Mouse (Mus musculus): ENCODE results near the gene Alkbh1. TPM values are rescaled to one million over a fixed set of nuclear protein-coding genes. Genes with fewer than 3 reads are reported as not detected.
A peak's percentile ranks its signal among the peaks of the same experiment; 100 is the strongest.

Alkbh1 gene
- polyA plus RNA-seq, 1 experiment from 2014 or later, result 64.3 TPM

DNA sequence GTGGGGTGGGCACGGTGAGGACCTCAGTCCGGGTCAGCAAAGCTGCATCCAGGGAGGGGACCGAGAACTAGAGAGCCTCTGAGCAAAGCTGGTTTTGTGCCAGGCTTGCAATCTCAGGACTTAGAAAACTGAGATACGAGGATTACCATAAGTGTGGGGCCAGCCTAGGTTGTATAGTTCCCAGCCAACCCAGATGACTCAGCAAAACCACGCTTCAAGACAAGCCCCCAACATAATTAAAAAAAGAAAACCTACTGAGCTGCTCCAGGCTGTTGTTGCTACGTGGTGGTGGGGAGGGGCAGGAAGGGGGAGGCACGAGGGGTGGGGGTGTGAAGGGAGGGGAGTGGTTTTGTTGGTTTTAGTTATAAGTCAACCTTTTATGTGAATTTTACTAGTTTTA is 32.8 kb downstream of the Alkbh1 start:
- Histone ChIP-seq H3K4me3 (ENCODE audit: low read depth, low read length) (no peak overlapping the region), H3K9ac (ENCODE audit: low read length) (no peak overlapping the region), H3K27me3 (ENCODE audit: control insufficient read depth, insufficient read depth, low read length) (no peaks in the 10 kb centered on the region), H3K9me3 (ENCODE audit: control insufficient read depth, low read length) (no peaks in the 10 kb centered on the region), H3K4me2 (ENCODE audit: low read depth, severe bottlenecking) (no peak overlapping the region), H3K27ac (replicated peaks; ENCODE audit: low read depth, low read length) (no peak overlapping the region), H3K36me3 (ENCODE audit: control insufficient read depth, insufficient read depth, low read length) (no peaks in the 10 kb centered on the region), H3K4me1 (ENCODE audit: control insufficient read depth, insufficient read depth, low read length) (no peaks in the 10 kb centered on the region)
- no peak for DNase-seq (ENCODE audit: low spot score)
- WGBS, result 53% methylated on average over 7 of the region's 7 CpGs
- ATAC-seq (ENCODE audit: insufficient number of reproducible peaks, low FRiP score, low TSS enrichment, low read depth), result no peak

- Histone ChIP-seq H3K9me3 (ENCODE audit: control insufficient read depth, low read length) (no peaks in the 10 kb centered on the region), H3K4me3 (ENCODE audit: low read depth, low read length) (no peak overlapping the region), H3K27ac (replicated peaks; ENCODE audit: low read depth, low read length) (no peak overlapping the region), H3K27me3 (ENCODE audit: control insufficient read depth, insufficient read depth, low read length) (no peaks in the 10 kb centered on the region), H3K36me3 (ENCODE audit: control insufficient read depth, insufficient read depth, low read length) (no peaks in the 10 kb centered on the region), H3K4me1 (ENCODE audit: control insufficient read depth, insufficient read depth, low read length) (no peaks in the 10 kb centered on the region), H3K9ac (ENCODE audit: low read length) (no peak overlapping the region), H3K4me2 (ENCODE audit: low read depth, severe bottlenecking) (no peak overlapping the region)
- ATAC-seq (ENCODE audit: insufficient number of reproducible peaks, low FRiP score, low TSS enrichment, low read depth), result no peak
- 82% methylated on average over 4 of the region's 4 CpGs for WGBS
- DNase-seq (ENCODE audit: low spot score), result no peak
These were observed 34.7 kb downstream of the Alkbh1 start for GRCm38 (mm10) chr12:87409123-87409522.

- H3K27me3 ChIP-seq (ENCODE audit: control insufficient read depth, insufficient read depth, low read length), result no peaks in the 10 kb centered on the region
- 0 out of 2 replicates have a peak overlapping the region, but pooled peaks have one; percentile 14 for H3K27ac ChIP-seq (replicated peaks; ENCODE audit: low read depth, low read length)
- no peak for ATAC-seq (ENCODE audit: insufficient number of reproducible peaks, low FRiP score, low TSS enrichment, low read depth)
- no peak overlapping the region for H3K9ac ChIP-seq (ENCODE audit: low read length)
- no peaks in the 10 kb centered on the region for H3K4me1 ChIP-seq (ENCODE audit: control insufficient read depth, insufficient read depth, low read length)
- DNase-seq (ENCODE audit: low spot score), result peak; percentile 26
- H3K9me3 ChIP-seq (ENCODE audit: control insufficient read depth, low read length), result no peaks in the 10 kb centered on the region
- WGBS, result 50% methylated on average over 21 of the region's 21 CpGs
- H3K4me2 ChIP-seq (ENCODE audit: low read depth, severe bottlenecking), result no peak overlapping the region
- H3K36me3 ChIP-seq (ENCODE audit: control insufficient read depth, insufficient read depth, low read length), result no peaks in the 10 kb centered on the region
- no peak overlapping the region for H3K4me3 ChIP-seq (ENCODE audit: low read depth, low read length)
These were observed 35.8 kb downstream of the Alkbh1 start for GRCm38 (mm10) chr12:87407869-87408605.

DNA sequence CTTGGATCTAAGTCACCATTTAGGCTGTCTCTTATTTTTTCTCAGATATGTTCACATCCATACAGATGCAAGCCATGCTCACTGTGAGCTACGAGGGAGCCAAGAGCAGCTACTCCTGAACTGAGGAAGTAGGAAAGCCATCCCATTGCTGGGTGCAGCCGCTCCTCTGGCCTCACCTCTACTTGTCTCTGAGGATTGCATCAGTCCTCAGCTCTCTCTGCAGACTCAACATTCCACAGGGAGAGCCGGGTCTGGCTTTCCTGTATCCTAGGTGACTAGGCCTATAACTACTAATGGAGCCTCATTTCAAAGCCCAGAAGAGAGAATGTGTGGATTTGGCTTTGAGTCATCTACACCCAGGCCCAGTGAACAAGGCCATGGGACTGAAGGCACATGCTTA is 38.1 kb downstream of the Alkbh1 start:
- ATAC-seq (ENCODE audit: insufficient number of reproducible peaks, low FRiP score, low TSS enrichment, low read depth), result no peak
- no peak overlapping the region for H3K4me3 ChIP-seq (ENCODE audit: low read depth, low read length)
- H3K27ac ChIP-seq (replicated peaks; ENCODE audit: low read depth, low read length), result no peak overlapping the region
- H3K36me3 ChIP-seq (ENCODE audit: control insufficient read depth, insufficient read depth, low read length), result no peaks in the 10 kb centered on the region
- H3K9me3 ChIP-seq (ENCODE audit: control insufficient read depth, low read length), result no peaks in the 10 kb centered on the region
- no peak overlapping the region for H3K4me2 ChIP-seq (ENCODE audit: low read depth, severe bottlenecking)
- WGBS, result 65% methylated on average over 3 of the region's 3 CpGs
- no peak overlapping the region for H3K9ac ChIP-seq (ENCODE audit: low read length)
- no peak for DNase-seq (ENCODE audit: low spot score)
- no peaks in the 10 kb centered on the region for H3K27me3 ChIP-seq (ENCODE audit: control insufficient read depth, insufficient read depth, low read length)
- no peaks in the 10 kb centered on the region for H3K4me1 ChIP-seq (ENCODE audit: control insufficient read depth, insufficient read depth, low read length)

DNA sequence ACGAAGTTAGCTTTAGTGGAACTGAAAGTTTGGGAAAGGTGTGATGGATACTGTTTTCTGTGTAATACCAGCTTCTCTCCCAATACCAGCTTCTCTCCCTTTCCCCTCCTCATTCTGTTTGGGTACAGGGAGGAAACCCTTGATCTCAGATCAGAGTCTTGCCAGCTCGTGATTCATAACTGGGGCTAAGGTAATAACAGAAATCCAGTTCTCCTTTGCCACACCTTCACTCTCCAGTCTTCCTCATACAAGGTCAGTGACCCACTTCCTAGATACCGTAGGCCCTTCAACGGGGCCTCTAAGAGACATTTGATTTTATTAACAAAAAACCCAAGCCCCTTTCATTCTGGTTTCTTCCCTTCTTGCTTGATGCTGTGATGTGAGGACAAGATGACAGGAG is 38.7 kb downstream of the Alkbh1 start:
- no peaks in the 10 kb centered on the region for H3K9me3 ChIP-seq (ENCODE audit: control insufficient read depth, low read length)
- no peak overlapping the region for H3K9ac ChIP-seq (ENCODE audit: low read length)
- H3K4me1 ChIP-seq (ENCODE audit: control insufficient read depth, insufficient read depth, low read length), result no peaks in the 10 kb centered on the region
- no peak overlapping the region for H3K27ac ChIP-seq (replicated peaks; ENCODE audit: low read depth, low read length)
- WGBS, result 86% methylated on average over 4 of the region's 4 CpGs
- H3K4me2 ChIP-seq (ENCODE audit: low read depth, severe bottlenecking), result no peak overlapping the region
- no peaks in the 10 kb centered on the region for H3K36me3 ChIP-seq (ENCODE audit: control insufficient read depth, insufficient read depth, low read length)
- H3K27me3 ChIP-seq (ENCODE audit: control insufficient read depth, insufficient read depth, low read length), result no peaks in the 10 kb centered on the region
- ATAC-seq (ENCODE audit: insufficient number of reproducible peaks, low FRiP score, low TSS enrichment, low read depth), result no peak
- H3K4me3 ChIP-seq (ENCODE audit: low read depth, low read length), result no peak overlapping the region
- no peak for DNase-seq (ENCODE audit: low spot score)

GRCm38 (mm10) chr12:87401883-87402282 is 41.9 kb downstream of the Alkbh1 start:
- Histone ChIP-seq H3K4me3 (ENCODE audit: low read depth, low read length) (no peak overlapping the region), H3K27me3 (ENCODE audit: control insufficient read depth, insufficient read depth, low read length) (no peaks in the 10 kb centered on the region), H3K4me1 (ENCODE audit: control insufficient read depth, insufficient read depth, low read length) (no peaks in the 10 kb centered on the region), H3K27ac (replicated peaks; ENCODE audit: low read depth, low read length) (no peak overlapping the region), H3K36me3 (ENCODE audit: control insufficient read depth, insufficient read depth, low read length) (no peaks in the 10 kb centered on the region), H3K9me3 (ENCODE audit: control insufficient read depth, low read length) (no peaks in the 10 kb centered on the region), H3K9ac (ENCODE audit: low read length) (no peak overlapping the region), H3K4me2 (ENCODE audit: low read depth, severe bottlenecking) (no peak overlapping the region)
- ATAC-seq (ENCODE audit: insufficient number of reproducible peaks, low FRiP score, low TSS enrichment, low read depth), result 0 out of 2 replicates have a peak, but pooled peaks have one; percentile 21
- WGBS, result 60% methylated on average over 6 of the region's 6 CpGs
- DNase-seq (ENCODE audit: low spot score), result no peak

DNA sequence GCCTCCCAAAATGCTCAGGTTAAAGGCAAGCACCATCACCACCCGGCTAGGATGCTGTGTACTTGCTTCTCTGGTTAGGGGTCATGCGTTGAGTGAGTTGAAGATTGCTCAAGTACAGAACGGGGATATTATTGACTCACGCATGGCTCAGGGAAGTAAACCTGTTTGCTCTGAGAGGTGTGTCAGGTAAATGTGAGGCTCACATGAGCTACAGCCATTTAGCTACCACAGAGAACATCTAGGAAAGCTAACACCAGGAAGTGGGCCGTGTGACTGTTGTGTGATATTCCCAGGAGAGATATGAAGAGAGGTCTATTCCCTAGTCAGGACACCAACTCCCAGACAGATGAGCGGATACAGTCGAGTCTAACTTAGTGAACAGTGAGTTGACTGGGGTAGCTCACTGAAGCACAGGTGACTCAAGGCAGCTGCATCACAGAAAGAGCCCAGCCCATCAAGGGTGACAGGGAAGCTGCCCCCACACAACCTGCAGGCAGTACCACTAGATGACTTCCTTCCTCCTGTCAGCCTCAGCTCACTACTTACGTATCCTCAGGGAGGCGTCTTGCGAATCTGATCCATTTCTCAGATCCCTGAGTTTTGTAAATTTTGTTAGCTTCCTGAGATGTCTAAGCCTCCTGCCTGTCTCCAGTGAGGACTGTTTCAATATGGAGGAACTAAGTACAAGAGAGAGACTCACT is 44.5 kb downstream of the Alkbh1 start:
- Histone ChIP-seq H3K4me2 (ENCODE audit: low read depth, severe bottlenecking) (no peak overlapping the region), H3K27me3 (ENCODE audit: control insufficient read depth, insufficient read depth, low read length) (no peaks in the 10 kb centered on the region), H3K9me3 (ENCODE audit: control insufficient read depth, low read length) (no peaks in the 10 kb centered on the region), H3K36me3 (ENCODE audit: control insufficient read depth, insufficient read depth, low read length) (no peaks in the 10 kb centered on the region), H3K27ac (replicated peaks; ENCODE audit: low read depth, low read length) (no peak overlapping the region), H3K4me1 (ENCODE audit: control insufficient read depth, insufficient read depth, low read length) (no peaks in the 10 kb centered on the region), H3K9ac (ENCODE audit: low read length) (no peak overlapping the region), H3K4me3 (ENCODE audit: low read depth, low read length) (no peak overlapping the region)
- DNase-seq (ENCODE audit: low spot score) (no peak), ATAC-seq (ENCODE audit: insufficient number of reproducible peaks, low FRiP score, low TSS enrichment, low read depth) (no peak)
- 90% methylated on average over 10 of the region's 10 CpGs for WGBS

DNA sequence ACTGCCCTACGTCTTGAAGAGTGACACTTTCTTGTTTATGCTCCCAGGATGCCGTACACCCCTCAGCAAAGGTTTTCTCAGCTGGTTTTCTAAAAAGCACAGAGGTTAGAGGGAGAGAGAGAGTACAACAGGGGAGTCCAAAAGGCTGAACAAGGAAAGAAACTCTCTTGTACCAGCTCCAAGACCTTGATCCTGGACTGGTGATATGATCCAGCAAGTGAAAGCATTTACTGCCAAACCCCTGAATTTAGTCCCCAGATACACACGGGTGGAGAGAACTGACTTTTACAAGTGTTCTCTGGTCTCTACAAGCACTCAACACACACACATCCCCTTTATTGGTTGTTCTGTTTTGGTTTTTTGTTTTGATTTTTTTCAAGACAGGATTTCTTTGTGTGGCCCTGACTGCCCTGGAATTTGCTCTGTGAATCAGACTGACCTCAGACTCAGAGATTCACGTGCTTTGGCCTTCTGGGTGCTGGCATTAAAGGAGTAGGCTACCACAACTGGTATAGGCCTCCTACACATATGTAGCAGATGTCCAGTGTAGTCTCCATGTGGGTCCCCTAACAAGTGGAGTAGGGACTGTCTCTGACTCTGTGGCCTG is 45.9 kb downstream of the Alkbh1 start:
- WGBS, result 72% methylated on average over 4 of the region's 4 CpGs
- H3K9me3 ChIP-seq (ENCODE audit: control insufficient read depth, low read length), result no peaks in the 10 kb centered on the region
- ATAC-seq (ENCODE audit: insufficient number of reproducible peaks, low FRiP score, low TSS enrichment, low read depth) (no peak), DNase-seq (ENCODE audit: low spot score) (no peak)
- H3K9ac ChIP-seq (ENCODE audit: low read length), result no peak overlapping the region
- no peak overlapping the region for H3K27ac ChIP-seq (replicated peaks; ENCODE audit: low read depth, low read length)
- H3K36me3 ChIP-seq (ENCODE audit: control insufficient read depth, insufficient read depth, low read length), result no peaks in the 10 kb centered on the region
- H3K27me3 ChIP-seq (ENCODE audit: control insufficient read depth, insufficient read depth, low read length), result no peaks in the 10 kb centered on the region
- no peak overlapping the region for H3K4me2 ChIP-seq (ENCODE audit: low read depth, severe bottlenecking)
- H3K4me3 ChIP-seq (ENCODE audit: low read depth, low read length), result no peak overlapping the region
- H3K4me1 ChIP-seq (ENCODE audit: control insufficient read depth, insufficient read depth, low read length), result no peaks in the 10 kb centered on the region

Measured in limb, embryonic 11.5 days (tissue).